Mouse (Mus musculus) midbrain, embryonic 15.5 days (tissue): ENCODE data around the gene Tmem160. TPM values are rescaled to one million over a fixed set of nuclear protein-coding genes. Genes with fewer than 3 reads are reported as not detected.

Experiments
- ATAC-seq: fragments of 200-750 bp; cut with Nextera tagmentation; replicated peaks from 2 replicates; pipeline ENCODE4 v1.8.0; 2017; ENCODE audit warnings: moderate TSS enrichment
- H3K27ac ChIP-seq: fragments of 300-500 bp; sonication (generic); 2 replicates; pipeline ENCODE4 v1.5.1; 2015; ENCODE audit warnings: mild to moderate bottlenecking, inconsistent platforms
- H3K27me3 ChIP-seq: fragments of 300-500 bp; sonication (generic); replicated peaks from 2 replicates; pipeline ENCODE4 v1.6.1; 2015; ENCODE audit warnings: inconsistent platforms
- H3K36me3 ChIP-seq: fragments of 300-500 bp; sonication (generic); replicated peaks from 2 replicates; pipeline ENCODE4 v1.6.1; 2015; ENCODE audit warnings: inconsistent platforms
- H3K4me1 ChIP-seq: fragments of 300-500 bp; sonication (generic); 2 replicates; pipeline ENCODE4 v1.6.1; 2015; ENCODE audit warnings: inconsistent platforms
- H3K4me2 ChIP-seq: fragments of 300-500 bp; sonication (generic); 2 replicates; pipeline ENCODE4 v1.6.1; 2015; ENCODE audit warnings: inconsistent platforms, mild to moderate bottlenecking, moderate library complexity
- H3K4me3 ChIP-seq: fragments of 300-500 bp; sonication (generic); 2 replicates; pipeline ENCODE4 v1.5.1; 2015; ENCODE audit warnings: mild to moderate bottlenecking, inconsistent platforms
- H3K9ac ChIP-seq: fragments of 300-500 bp; sonication (generic); 2 replicates; pipeline ENCODE4 v1.6.1; 2015; ENCODE audit warnings: mild to moderate bottlenecking, inconsistent platforms
- H3K9me3 ChIP-seq: fragments of 300-500 bp; sonication (generic); 2 replicates; pipeline ENCODE4 v1.6.1; 2016; ENCODE audit warnings: inconsistent platforms
- WGBS: fragments of 180-500 bp; shearing (Covaris S2); methylation state at CpG from one replicate; pipeline ENCODE4 v1.1.7; 2015; ENCODE audit warnings: mixed read lengths; 5-methylcytosine and 5-hydroxymethylcytosine counted together
- polyA plus RNA-seq: library from polyadenylated mRNA; unstranded; fragments of >200 nt; fragmentation: Nextera tagmentation; extraction: Ambion mirVana; gene quantifications from 2 replicates; pipeline ENCODE4 v1.2.1, GENCODE M21; 2015

Gene Tmem160
- polyA plus RNA-seq, result 63.6 and 74.4 TPM in 2 replicates

- Histone ChIP-seq H3K27ac (peak within 1 kb of the TSS; percentile 76), H3K4me2 (peak within 1 kb of the TSS; percentile 81), H3K4me1 (peaks cover 11% of the 10 kb centered on the region), H3K9me3 (no peaks in the 10 kb centered on the region), H3K4me3 (peak within 1 kb of the TSS; percentile 86), H3K27me3 (no peaks in the 10 kb centered on the region), H3K9ac (peak within 1 kb of the TSS; percentile 56), H3K36me3 (no peaks in the 10 kb centered on the region)
- peak; percentile 98 for ATAC-seq
- 1% methylated on average over 30 of the region's 30 CpGs for WGBS
Measured at GRCm38 (mm10) chr7:16452587-16453073, at the start of gene Tmem160. TSS of gene Tmem160 (plus strand) at chr7:16452779.

DNA sequence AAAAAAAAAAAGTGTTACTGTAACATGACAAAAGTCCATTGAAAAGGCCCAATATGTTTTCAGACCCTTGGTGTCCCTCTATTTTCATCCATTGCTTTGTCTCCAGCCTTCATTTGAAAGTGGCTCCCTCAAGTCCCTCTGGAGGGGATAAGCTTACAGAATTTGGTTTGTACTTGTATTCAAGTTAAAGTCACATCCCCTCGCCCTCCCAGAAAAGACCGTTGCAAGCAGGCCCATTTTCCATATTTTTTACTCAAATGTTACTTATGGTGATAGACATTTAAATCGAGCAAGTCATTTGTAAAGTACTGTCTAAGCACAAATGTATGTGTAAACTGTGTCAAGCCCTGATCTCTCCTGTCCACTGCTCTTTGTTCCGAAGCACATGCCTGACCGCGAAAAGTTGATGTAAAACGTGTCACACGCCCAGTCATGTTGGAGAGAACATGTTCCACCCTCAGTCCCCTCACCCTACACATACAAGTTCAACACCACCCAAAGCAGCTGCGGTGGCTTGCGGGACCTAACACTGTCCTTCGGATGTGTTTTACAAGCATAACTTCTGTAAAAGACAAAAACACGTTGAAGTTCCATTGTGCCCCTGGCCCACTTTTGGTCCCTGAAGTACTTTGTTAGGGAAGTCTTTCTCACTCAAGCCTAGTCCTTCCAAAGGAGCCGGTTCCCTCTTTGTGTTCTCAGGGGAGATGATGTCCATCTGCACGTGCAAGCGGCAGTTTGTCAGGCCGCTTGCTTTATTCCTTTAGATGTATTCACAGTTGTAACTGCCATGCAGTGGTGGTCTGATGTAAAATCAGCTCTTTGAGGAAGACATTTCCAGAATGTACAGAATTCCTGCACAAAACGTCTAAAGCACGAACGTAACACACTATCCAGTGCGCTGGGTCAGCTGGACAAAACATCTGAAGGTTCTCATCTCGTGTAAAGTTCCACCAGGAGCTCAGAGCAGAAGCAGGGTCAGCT lies 49.3 kb upstream of the Tmem160 start:
- WGBS, result 16% methylated on average over 21 of the region's 21 CpGs
- Histone ChIP-seq H3K9me3 (no peaks in the 10 kb centered on the region), H3K4me3 (peak overlapping the region; percentile 80), H3K9ac (peak overlapping the region; percentile 100), H3K4me1 (peaks cover 41% of the 10 kb centered on the region), H3K4me2 (peak overlapping the region; percentile 57), H3K27me3 (no peaks in the 10 kb centered on the region), H3K36me3 (no peaks in the 10 kb centered on the region), H3K27ac (peak overlapping the region; percentile 100)
- ATAC-seq, result no peak

DNA sequence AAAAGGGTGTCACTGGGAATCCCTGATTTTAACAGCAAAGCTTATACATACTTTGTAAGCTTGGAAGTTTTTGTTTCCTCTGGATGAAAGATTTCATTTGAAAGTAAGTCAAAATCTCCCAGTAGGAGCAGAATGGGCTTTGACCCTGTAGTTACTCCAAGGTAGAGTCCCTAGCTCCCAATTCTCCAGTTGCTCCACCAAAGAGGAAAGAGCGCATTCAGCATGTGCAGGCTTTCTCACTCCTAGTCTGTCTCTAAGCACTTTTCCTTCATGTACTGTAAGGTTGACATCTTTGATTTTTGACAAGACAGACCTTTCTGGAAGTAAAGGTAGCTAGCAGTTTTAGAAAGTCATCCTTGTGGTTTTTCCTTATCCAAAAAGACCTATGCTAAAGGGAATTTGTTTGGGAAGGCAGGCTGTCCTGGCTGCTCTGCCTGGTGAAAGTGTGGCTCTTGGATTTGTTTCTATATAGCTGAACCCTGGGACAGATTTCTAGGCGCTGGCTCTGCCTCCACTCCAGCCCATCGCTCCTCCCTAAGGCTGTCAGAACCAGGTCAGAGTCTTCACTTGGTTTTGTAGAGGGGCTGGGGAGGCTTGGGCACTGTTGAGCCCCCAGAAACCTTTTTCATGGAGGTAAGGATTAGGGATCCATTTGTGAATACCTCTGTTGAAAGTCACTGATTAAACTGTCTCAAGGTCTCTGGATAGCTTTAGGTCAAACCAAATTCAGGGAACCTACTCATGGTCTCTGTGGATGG lies 48.1 kb upstream of the Tmem160 start:
- Histone ChIP-seq H3K4me1 (peaks cover 33% of the 10 kb centered on the region), H3K4me2 (peak overlapping the region; percentile 30), H3K9me3 (no peaks in the 10 kb centered on the region), H3K9ac (peak overlapping the region; percentile 26; the same call in 1 of the 2 replicates), H3K27me3 (no peaks in the 10 kb centered on the region), H3K36me3 (no peaks in the 10 kb centered on the region), H3K27ac (peak overlapping the region; percentile 67; the same call in 1 of the 2 replicates), H3K4me3 (no peak overlapping the region)
- 75% methylated on average over 3 of the region's 3 CpGs for WGBS
- ATAC-seq, result no peak

GRCm38 (mm10) chr7:16405073-16405455 lies 47.5 kb upstream of the Tmem160 start:
- Histone ChIP-seq H3K36me3 (no peaks in the 10 kb centered on the region), H3K4me1 (peaks cover 33% of the 10 kb centered on the region), H3K27ac (peak overlapping the region; percentile 67; the same call in 1 of the 2 replicates), H3K27me3 (no peaks in the 10 kb centered on the region), H3K9ac (0 out of 2 replicates have a peak overlapping the region, but pooled peaks have one; percentile 26), H3K4me2 (0 out of 2 replicates have a peak overlapping the region, but pooled peaks have one; percentile 30), H3K9me3 (no peaks in the 10 kb centered on the region), H3K4me3 (no peak overlapping the region)
- ATAC-seq, result no peak
- WGBS, result 72% methylated on average over 2 of the region's 2 CpGs

- H3K4me3 ChIP-seq, result no peak overlapping the region
Measured at GRCm38 (mm10) chr7:16405516-16406351, 46.8 kb upstream of the Tmem160 start.

DNA sequence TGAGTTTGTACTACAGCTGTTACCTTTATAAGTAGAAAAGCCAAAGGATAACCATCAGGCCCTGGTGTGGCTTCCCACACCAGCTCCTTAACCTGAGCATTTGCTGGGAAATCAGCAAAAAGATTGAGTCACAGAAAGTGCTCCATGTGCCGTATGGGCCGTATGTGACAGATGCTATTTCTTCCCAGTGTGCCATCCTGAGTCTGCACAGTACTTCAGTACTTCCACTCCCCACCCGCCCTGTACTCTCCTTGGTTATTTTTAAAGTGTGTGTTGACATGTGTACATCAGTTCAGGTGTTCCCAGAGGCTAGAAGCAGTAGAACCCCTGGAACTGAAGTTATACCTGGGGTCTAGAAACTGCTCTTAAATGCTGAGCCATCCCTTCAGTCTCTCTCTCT lies 45.6 kb upstream of the Tmem160 start:
- Histone ChIP-seq H3K27me3 (no peaks in the 10 kb centered on the region), H3K9ac (no peak overlapping the region), H3K4me1 (peaks cover 37% of the 10 kb centered on the region), H3K9me3 (no peaks in the 10 kb centered on the region), H3K4me2 (no peak overlapping the region), H3K36me3 (no peaks in the 10 kb centered on the region), H3K27ac (no peak overlapping the region), H3K4me3 (no peak overlapping the region)
- 97% methylated on average over 3 of the region's 3 CpGs for WGBS
- no peak for ATAC-seq

More at GRCm38 (mm10) chr7:16405516-16406351, 46.8 kb upstream of the Tmem160 start:
- H3K9me3 ChIP-seq, result no peaks in the 10 kb centered on the region
- H3K27me3 ChIP-seq, result no peaks in the 10 kb centered on the region
- ATAC-seq, result no peak
- 70% methylated on average over 11 of the region's 11 CpGs for WGBS
- H3K4me2 ChIP-seq, result peak overlapping the region; percentile 16
- H3K9ac ChIP-seq, result peak overlapping the region; percentile 12; the same call in 1 of the 2 replicates
- H3K27ac ChIP-seq, result peak overlapping the region; percentile 67
- peaks cover 33% of the 10 kb centered on the region for H3K4me1 ChIP-seq
- no peaks in the 10 kb centered on the region for H3K36me3 ChIP-seq

GRCm38 (mm10) chr7:16411100-16411499 lies 41.5 kb upstream of the Tmem160 start:
- no peaks in the 10 kb centered on the region for H3K27me3 ChIP-seq
- H3K9ac ChIP-seq, result no peak overlapping the region
- WGBS, result 94% methylated on average over 5 of the region's 5 CpGs
- no peak overlapping the region for H3K4me2 ChIP-seq
- no peak overlapping the region for H3K4me3 ChIP-seq
- H3K4me1 ChIP-seq, result peaks cover 25% of the 10 kb centered on the region
- H3K36me3 ChIP-seq, result no peaks in the 10 kb centered on the region
- ATAC-seq, result no peak
- no peak overlapping the region for H3K27ac ChIP-seq
- no peaks in the 10 kb centered on the region for H3K9me3 ChIP-seq

DNA sequence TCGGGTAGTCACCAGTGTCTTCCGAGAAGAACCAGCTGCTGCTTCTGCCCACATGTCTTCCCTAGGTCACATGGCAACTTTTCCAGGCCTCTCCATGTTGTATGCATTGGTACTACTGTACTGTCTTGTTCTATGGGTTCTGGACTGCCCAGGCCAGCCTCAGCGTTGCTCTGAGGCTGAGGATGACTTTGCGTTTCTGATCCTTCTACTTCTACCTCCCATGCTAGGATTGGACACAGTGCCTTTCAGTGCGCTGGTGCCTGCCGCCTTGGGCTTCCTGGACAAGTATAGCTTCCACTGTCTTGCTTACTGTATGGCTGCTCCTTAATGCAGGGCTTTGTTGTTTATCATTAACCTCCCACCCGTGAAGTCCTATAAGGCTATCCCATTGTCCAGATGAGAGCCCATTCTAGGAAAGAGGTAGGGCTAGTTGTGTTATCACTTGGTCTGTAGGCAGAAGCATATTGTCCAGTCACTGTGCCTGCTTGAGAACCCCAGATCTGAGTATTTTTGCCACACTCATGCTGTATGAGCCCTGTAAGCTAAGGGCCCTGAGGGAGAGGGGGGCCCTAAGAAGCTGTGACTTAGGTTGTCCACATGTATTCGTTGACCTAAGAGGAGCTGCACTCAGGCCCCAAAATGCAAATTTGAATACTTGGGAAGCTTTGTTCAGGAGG lies 40.2 kb upstream of the Tmem160 start:
- H3K4me3 ChIP-seq, result no peak overlapping the region
- peaks cover 21% of the 10 kb centered on the region for H3K4me1 ChIP-seq
- H3K9me3 ChIP-seq, result no peaks in the 10 kb centered on the region
- 80% methylated on average over 8 of the region's 8 CpGs for WGBS
- no peak overlapping the region for H3K9ac ChIP-seq
- ATAC-seq, result no peak
- H3K27me3 ChIP-seq, result no peaks in the 10 kb centered on the region
- peak overlapping the region; percentile 40 for H3K27ac ChIP-seq
- H3K4me2 ChIP-seq, result no peak overlapping the region
- peaks cover 8% of the 10 kb centered on the region for H3K36me3 ChIP-seq

- H3K9ac ChIP-seq, result no peak overlapping the region
Measured at GRCm38 (mm10) chr7:16412930-16413329, 39.6 kb upstream of the Tmem160 start.

GRCm38 (mm10) chr7:16415426-16415825 lies 37.2 kb upstream of the Tmem160 start:
- peaks cover 30% of the 10 kb centered on the region for H3K36me3 ChIP-seq
- H3K4me2 ChIP-seq, result no peak overlapping the region
- no peak for ATAC-seq
- no peak overlapping the region for H3K4me3 ChIP-seq
- no peaks in the 10 kb centered on the region for H3K9me3 ChIP-seq
- no peak overlapping the region for H3K27ac ChIP-seq
- H3K27me3 ChIP-seq, result no peaks in the 10 kb centered on the region
- peaks cover 19% of the 10 kb centered on the region for H3K4me1 ChIP-seq
- 89% methylated on average over 3 of the region's 3 CpGs for WGBS
- H3K9ac ChIP-seq, result no peak overlapping the region

More at GRCm38 (mm10) chr7:16412930-16413329, 39.6 kb upstream of the Tmem160 start:
- peaks cover 14% of the 10 kb centered on the region for H3K36me3 ChIP-seq
- H3K4me1 ChIP-seq, result peaks cover 19% of the 10 kb centered on the region
- no peaks in the 10 kb centered on the region for H3K27me3 ChIP-seq
- 0 out of 2 replicates have a peak, but pooled peaks have one; percentile 7 for ATAC-seq
- H3K4me2 ChIP-seq, result no peak overlapping the region
- peak overlapping the region; percentile 40 for H3K27ac ChIP-seq
- no peaks in the 10 kb centered on the region for H3K9me3 ChIP-seq
- H3K4me3 ChIP-seq, result no peak overlapping the region
- WGBS, result 17% methylated on average over 2 of the region's 2 CpGs
